Mouse (Mus musculus) testis, adult 2 months (tissue): ENCODE measurements around the gene Apex2.

Source experiments
- CTCF ChIP-seq: fragments of 200-500 bp; IDR thresholded peaks from 2 replicates; pipeline ENCODE4 v1.5.1; 2012; ENCODE audit warnings: low read depth, mild to moderate bottlenecking, inconsistent platforms, low read length, moderate library complexity; ENCODE audit not compliant: control insufficient read depth, insufficient read depth, insufficient replicate concordance
- POLR2A ChIP-seq: fragments of 200-500 bp; IDR thresholded peaks from 2 replicates; pipeline ENCODE4 v1.6.1; 2012; ENCODE audit warnings: low read depth, mild to moderate bottlenecking, inconsistent platforms, low read length, moderate library complexity; ENCODE audit not compliant: control insufficient read depth

DNA sequence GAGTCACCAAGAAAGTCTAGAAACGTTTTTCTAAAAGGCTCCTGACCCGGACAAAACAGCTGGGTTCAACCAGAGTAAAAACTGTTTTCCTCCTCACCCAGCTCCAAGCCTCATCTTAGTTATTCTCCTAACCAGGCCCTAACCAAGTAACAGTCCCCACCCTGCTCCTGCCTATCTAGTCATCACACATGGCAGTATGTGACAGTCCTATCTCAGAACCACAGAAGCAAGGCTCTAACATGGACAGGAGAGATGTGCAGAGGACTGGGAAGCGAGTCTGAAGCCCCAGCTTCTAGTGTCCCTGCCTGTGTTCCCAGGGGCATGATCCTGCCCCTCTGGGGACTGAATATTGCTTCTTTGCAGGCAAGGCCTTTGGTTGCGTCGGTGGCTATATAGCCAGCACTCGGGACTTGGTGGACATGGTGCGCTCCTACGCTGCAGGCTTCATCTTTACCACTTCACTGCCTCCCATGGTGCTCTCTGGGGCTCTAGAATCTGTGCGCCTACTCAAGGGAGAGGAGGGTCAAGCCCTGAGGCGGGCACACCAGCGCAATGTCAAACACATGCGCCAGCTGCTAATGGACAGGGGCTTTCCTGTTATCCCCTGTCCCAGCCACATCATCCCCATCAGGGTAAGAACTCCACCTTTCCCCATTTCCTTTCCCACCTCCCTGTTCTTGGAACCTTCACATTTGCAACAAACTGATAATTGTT is 24.9 kb downstream of the Apex2 start:
- TF ChIP-seq POLR2A (no peak), CTCF (no peak)
